Mouse (Mus musculus) hindbrain, embryonic 10.5 days (tissue): ENCODE results near the gene Pus7. TPM values are rescaled to one million over a fixed set of nuclear protein-coding genes. Genes with fewer than 3 reads are reported as not detected.

Source experiments
- DNase-seq: peaks from one replicate; pipeline ENCODE4 v3.0.0-alpha.2; 2017; ENCODE audit warnings: low spot score
- H3K27ac ChIP-seq: fragments of 300-500 bp; sonication (generic); 2 replicates; pipeline ENCODE4 v1.5.1; 2016; ENCODE audit warnings: mild to moderate bottlenecking, moderate library complexity
- H3K27me3 ChIP-seq: fragments of 300-500 bp; sonication (generic); 2 replicates; pipeline ENCODE4 v1.6.1; 2016; ENCODE audit warnings: mild to moderate bottlenecking; ENCODE audit not compliant: poor library complexity, insufficient read depth, severe bottlenecking
- H3K36me3 ChIP-seq: fragments of 300-500 bp; sonication (generic); 2 replicates; pipeline ENCODE4 v1.6.1; 2016; ENCODE audit warnings: mild to moderate bottlenecking, moderate library complexity
- H3K4me1 ChIP-seq: fragments of 300-500 bp; sonication (generic); replicated peaks from 2 replicates; pipeline ENCODE4 v1.6.1; 2016; ENCODE audit warnings: mild to moderate bottlenecking
- H3K4me3 ChIP-seq: fragments of 300-500 bp; sonication (generic); 2 replicates; pipeline ENCODE4 v1.5.1; 2016; ENCODE audit warnings: mild to moderate bottlenecking, moderate library complexity
- H3K9me3 ChIP-seq: fragments of 300-500 bp; sonication (generic); 2 replicates; pipeline ENCODE4 v1.6.1; 2016; ENCODE audit warnings: mild to moderate bottlenecking, moderate library complexity
- WGBS: fragments of 180-500 bp; shearing (Covaris S2); methylation state at CpG from one replicate; pipeline ENCODE4 v1.1.7; 2016; 5-methylcytosine and 5-hydroxymethylcytosine counted together
- polyA plus RNA-seq: library from polyadenylated mRNA; unstranded; fragments of >200 nt; fragmentation: Nextera tagmentation; extraction: Ambion mirVana; gene quantifications from 2 replicates; pipeline ENCODE4 v1.2.1, GENCODE M21; 2016

The Pus7 gene
- polyA plus RNA-seq, 1 experiment from 2014 or later, result 23.1 TPM

- H3K36me3 ChIP-seq, result peaks cover 10% of the 10 kb centered on the region
- no peaks in the 10 kb centered on the region for H3K9me3 ChIP-seq
- no peak for DNase-seq
- H3K27ac ChIP-seq, result no peak overlapping the region
- peak overlapping the region; percentile 92 for H3K4me3 ChIP-seq
- 48% methylated on average over 8 of the region's 8 CpGs for WGBS
- H3K4me1 ChIP-seq, result peaks cover 20% of the 10 kb centered on the region
- no peaks in the 10 kb centered on the region for H3K27me3 ChIP-seq
Measured at GRCm38 (mm10) chr5:23782051-23782810, 1.3 kb downstream of the Pus7 start.

- Histone ChIP-seq H3K27me3 (no peaks in the 10 kb centered on the region), H3K36me3 (peaks cover 18% of the 10 kb centered on the region), H3K4me3 (no peak overlapping the region), H3K4me1 (peaks cover 20% of the 10 kb centered on the region), H3K9me3 (no peaks in the 10 kb centered on the region), H3K27ac (no peak overlapping the region)
- WGBS, result 86% methylated on average over 4 of the region's 4 CpGs
- DNase-seq, result no peak
Measured at GRCm38 (mm10) chr5:23781172-23781571, 2.3 kb downstream of the Pus7 start.

- peaks cover 20% of the 10 kb centered on the region for H3K4me1 ChIP-seq
- WGBS, result 87% methylated on average over 4 of the region's 4 CpGs
- peaks cover 24% of the 10 kb centered on the region for H3K36me3 ChIP-seq
Measured at GRCm38 (mm10) chr5:23780516-23780915, 3.0 kb downstream of the Pus7 start.

GRCm38 (mm10) chr5:23774186-23774585 lies 9.3 kb downstream of the Pus7 start:
- no peaks in the 10 kb centered on the region for H3K27me3 ChIP-seq
- DNase-seq, result no peak
- no peaks in the 10 kb centered on the region for H3K4me1 ChIP-seq
- no peaks in the 10 kb centered on the region for H3K9me3 ChIP-seq
- peaks cover 59% of the 10 kb centered on the region for H3K36me3 ChIP-seq
- H3K27ac ChIP-seq, result no peak overlapping the region
- WGBS, result 92% methylated on average over 6 of the region's 6 CpGs
- H3K4me3 ChIP-seq, result no peak overlapping the region

More at GRCm38 (mm10) chr5:23780516-23780915, 3.0 kb downstream of the Pus7 start:
- DNase-seq, result no peak
- Histone ChIP-seq H3K27me3 (no peaks in the 10 kb centered on the region), H3K27ac (no peak overlapping the region), H3K4me3 (no peak overlapping the region), H3K9me3 (no peaks in the 10 kb centered on the region)

- H3K9me3 ChIP-seq, result no peaks in the 10 kb centered on the region
- no peak for DNase-seq
- no peak overlapping the region for H3K27ac ChIP-seq
- 71% methylated on average over 8 of the region's 8 CpGs for WGBS
- no peaks in the 10 kb centered on the region for H3K4me1 ChIP-seq
- H3K27me3 ChIP-seq, result no peaks in the 10 kb centered on the region
- H3K4me3 ChIP-seq, result no peak overlapping the region
- peaks cover 69% of the 10 kb centered on the region for H3K36me3 ChIP-seq
Measured at GRCm38 (mm10) chr5:23771105-23771504, 12.4 kb downstream of the Pus7 start.

GRCm38 (mm10) chr5:23764557-23764956 lies 19.0 kb downstream of the Pus7 start:
- Histone ChIP-seq H3K9me3 (no peaks in the 10 kb centered on the region), H3K27ac (no peak overlapping the region), H3K27me3 (no peaks in the 10 kb centered on the region), H3K4me1 (no peaks in the 10 kb centered on the region), H3K36me3 (peaks cover 75% of the 10 kb centered on the region), H3K4me3 (no peak overlapping the region)
- 97% methylated on average over 5 of the region's 5 CpGs for WGBS
- DNase-seq, result no peak

GRCm38 (mm10) chr5:23762531-23762930 lies 21.0 kb downstream of the Pus7 start:
- no peaks in the 10 kb centered on the region for H3K27me3 ChIP-seq
- no peak overlapping the region for H3K27ac ChIP-seq
- DNase-seq, result no peak
- no peak overlapping the region for H3K4me3 ChIP-seq
- H3K4me1 ChIP-seq, result no peaks in the 10 kb centered on the region
- H3K36me3 ChIP-seq, result peaks cover 80% of the 10 kb centered on the region
- no peaks in the 10 kb centered on the region for H3K9me3 ChIP-seq
- 93% methylated on average over 6 of the region's 6 CpGs for WGBS

GRCm38 (mm10) chr5:23758633-23759032 lies 24.9 kb downstream of the Pus7 start:
- peak; percentile 48 for DNase-seq
- Histone ChIP-seq H3K9me3 (no peaks in the 10 kb centered on the region), H3K4me1 (no peaks in the 10 kb centered on the region), H3K36me3 (peaks cover 85% of the 10 kb centered on the region), H3K27me3 (no peaks in the 10 kb centered on the region), H3K4me3 (no peak overlapping the region), H3K27ac (no peak overlapping the region)
- 62% methylated on average over 2 of the region's 2 CpGs for WGBS

- Histone ChIP-seq H3K36me3 (peaks cover 83% of the 10 kb centered on the region), H3K9me3 (no peaks in the 10 kb centered on the region), H3K4me1 (no peaks in the 10 kb centered on the region), H3K27ac (no peak overlapping the region), H3K4me3 (no peak overlapping the region), H3K27me3 (no peaks in the 10 kb centered on the region)
- 92% methylated on average over 4 of the region's 4 CpGs for whole genome bisulfite sequencing
- no peak for DNase-seq
Measured at GRCm38 (mm10) chr5:23756368-23756767, 27.1 kb downstream of the Pus7 start.

- DNase-seq, result no peak
- H3K9me3 ChIP-seq, result no peaks in the 10 kb centered on the region
- H3K27ac ChIP-seq, result no peak overlapping the region
- 96% methylated on average over 9 of the region's 9 CpGs for whole genome bisulfite sequencing
- peaks cover 86% of the 10 kb centered on the region for H3K36me3 ChIP-seq
- H3K4me1 ChIP-seq, result no peaks in the 10 kb centered on the region
- no peak overlapping the region for H3K4me3 ChIP-seq
- H3K27me3 ChIP-seq, result no peaks in the 10 kb centered on the region
Measured at GRCm38 (mm10) chr5:23755591-23755990, 27.9 kb downstream of the Pus7 start.

- Histone ChIP-seq H3K9me3 (no peaks in the 10 kb centered on the region), H3K27me3 (no peaks in the 10 kb centered on the region), H3K4me3 (no peak overlapping the region), H3K36me3 (peaks cover 80% of the 10 kb centered on the region), H3K27ac (no peak overlapping the region), H3K4me1 (no peaks in the 10 kb centered on the region)
- 72% methylated on average over 2 of the region's 2 CpGs for WGBS
- DNase-seq, result no peak
Measured at GRCm38 (mm10) chr5:23749882-23750281, 33.6 kb downstream of the Pus7 start.

GRCm38 (mm10) chr5:23743261-23743660 lies 40.2 kb downstream of the Pus7 start:
- WGBS, result 97% methylated on average over 12 of the region's 12 CpGs
- H3K36me3 ChIP-seq, result peaks cover 94% of the 10 kb centered on the region

GRCm38 (mm10) chr5:23737111-23737510 lies 46.4 kb downstream of the Pus7 start:
- Histone ChIP-seq H3K9me3 (no peaks in the 10 kb centered on the region), H3K4me3 (no peak overlapping the region), H3K27ac (no peak overlapping the region), H3K27me3 (no peaks in the 10 kb centered on the region), H3K4me1 (no peaks in the 10 kb centered on the region), H3K36me3 (peaks cover 34% of the 10 kb centered on the region)
- DNase-seq, result no peak
- 84% methylated on average over 4 of the region's 4 CpGs for WGBS

More at GRCm38 (mm10) chr5:23743261-23743660, 40.2 kb downstream of the Pus7 start:
- DNase-seq, result no peak
- Histone ChIP-seq H3K9me3 (no peaks in the 10 kb centered on the region), H3K4me1 (no peaks in the 10 kb centered on the region), H3K27ac (no peak overlapping the region), H3K4me3 (no peak overlapping the region), H3K27me3 (no peaks in the 10 kb centered on the region)
